Mouse (Mus musculus): ENCODE measurements around the gene Krt24. TPM values are rescaled to one million over a fixed set of nuclear protein-coding genes. Genes with fewer than 3 reads are reported as not detected.

Gene Krt24
- polyA plus RNA-seq, 1 experiment from 2014 or later: not detected

DNA sequence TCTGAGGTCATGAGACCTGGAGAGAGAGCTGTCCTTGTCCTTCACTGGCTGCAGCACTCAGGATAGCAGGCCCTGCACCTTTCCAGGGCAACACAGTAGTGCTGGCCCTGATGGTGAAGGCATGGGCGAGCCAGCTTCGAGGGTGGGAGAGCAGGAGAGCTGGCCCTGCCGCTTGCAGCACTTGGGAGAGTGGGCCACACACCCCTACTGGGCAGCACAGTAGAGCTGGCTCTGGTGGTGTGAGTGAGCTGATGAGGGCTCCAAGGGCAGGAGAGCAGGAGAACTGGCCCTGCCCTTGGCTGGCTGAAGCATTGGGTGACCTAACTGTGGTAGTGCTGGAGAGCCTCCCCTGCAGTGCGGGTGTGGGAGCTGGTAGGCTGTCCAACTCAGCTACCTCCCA is 12.3 kb downstream of the Krt24 start:
- Histone ChIP-seq H3K36me3 (ENCODE audit: control insufficient read depth, insufficient read depth, low read length) (no peaks in the 10 kb centered on the region), H3K9ac (ENCODE audit: low read depth, low read length) (no peak overlapping the region), H3K4me3 (ENCODE audit: low read depth, low read length) (no peak overlapping the region), H3K4me1 (ENCODE audit: control insufficient read depth, insufficient read depth, low read length) (no peaks in the 10 kb centered on the region), H3K4me2 (no peak overlapping the region), H3K9me3 (replicated peaks; ENCODE audit: control insufficient read depth, low read length) (no peaks in the 10 kb centered on the region), H3K27ac (ENCODE audit: low read depth, low read length) (no peak overlapping the region), H3K27me3 (ENCODE audit: control insufficient read depth, insufficient read depth, low read length) (no peaks in the 10 kb centered on the region)
- 70% methylated on average over 4 of the region's 4 CpGs for WGBS (ENCODE audit: insufficient replicate concordance)
- no peak for ATAC-seq (replicated peaks; ENCODE audit: insufficient number of reproducible peaks, low FRiP score, low TSS enrichment)

DNA sequence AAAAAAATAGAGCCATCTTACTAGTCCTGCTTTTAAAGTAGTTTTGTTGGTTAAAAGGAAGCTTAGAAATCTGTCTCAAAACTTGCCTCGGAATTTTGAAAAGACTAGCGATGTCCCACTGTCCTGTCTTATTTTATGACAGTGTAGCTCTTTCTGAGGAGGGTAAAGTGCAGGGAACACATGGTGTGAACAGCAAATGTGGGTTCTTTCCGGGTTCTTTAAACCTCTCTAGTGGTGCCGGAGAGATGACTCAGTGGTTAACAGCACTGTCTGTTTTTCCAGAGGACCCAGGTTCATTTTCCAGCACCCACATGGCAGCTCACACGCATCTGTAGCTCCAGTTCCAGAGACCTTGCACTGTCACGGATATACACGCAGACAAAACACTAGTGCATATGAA is 15.9 kb downstream of the Krt24 start:
- no peak for ATAC-seq (replicated peaks; ENCODE audit: insufficient number of reproducible peaks, low FRiP score, low TSS enrichment)
- Histone ChIP-seq H3K36me3 (ENCODE audit: control insufficient read depth, insufficient read depth, low read length) (no peaks in the 10 kb centered on the region), H3K27ac (ENCODE audit: low read depth, low read length) (no peak overlapping the region), H3K9me3 (replicated peaks; ENCODE audit: control insufficient read depth, low read length) (no peaks in the 10 kb centered on the region), H3K4me2 (no peak overlapping the region), H3K9ac (ENCODE audit: low read depth, low read length) (no peak overlapping the region), H3K4me1 (ENCODE audit: control insufficient read depth, insufficient read depth, low read length) (no peaks in the 10 kb centered on the region), H3K27me3 (ENCODE audit: control insufficient read depth, insufficient read depth, low read length) (no peaks in the 10 kb centered on the region), H3K4me3 (ENCODE audit: low read depth, low read length) (no peak overlapping the region)
- WGBS (ENCODE audit: insufficient replicate concordance): 68% methylated on average over 7 of the region's 7 CpGs

DNA sequence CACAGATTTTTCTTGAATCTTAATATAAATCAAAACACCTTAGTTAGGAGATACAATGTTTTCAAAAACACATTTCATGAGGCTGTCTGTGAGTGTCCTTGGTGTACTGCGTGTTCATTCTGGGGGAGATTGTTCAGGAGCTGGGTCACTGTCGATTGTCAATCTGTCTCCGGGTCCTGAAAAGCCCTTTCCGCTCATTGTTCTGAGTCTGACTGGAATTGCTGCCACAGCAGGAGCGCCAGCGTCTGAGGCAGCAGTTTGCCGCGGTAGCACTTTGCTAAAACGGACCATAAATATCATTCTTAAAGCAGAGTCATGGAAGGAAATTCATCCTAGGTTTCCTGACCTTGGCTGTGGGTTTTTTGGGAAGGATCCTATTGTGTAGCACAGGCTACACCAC is 19.3 kb downstream of the Krt24 start:
- no peaks in the 10 kb centered on the region for H3K9me3 ChIP-seq (replicated peaks; ENCODE audit: control insufficient read depth, low read length)
- H3K4me2 ChIP-seq: no peak overlapping the region
- no peaks in the 10 kb centered on the region for H3K4me1 ChIP-seq (ENCODE audit: control insufficient read depth, insufficient read depth, low read length)
- no peak overlapping the region for H3K9ac ChIP-seq (ENCODE audit: low read depth, low read length)
- H3K27ac ChIP-seq (ENCODE audit: low read depth, low read length): no peak overlapping the region
- H3K27me3 ChIP-seq (ENCODE audit: control insufficient read depth, insufficient read depth, low read length): no peaks in the 10 kb centered on the region
- WGBS (ENCODE audit: insufficient replicate concordance): 51% methylated on average over 9 of the region's 9 CpGs
- no peaks in the 10 kb centered on the region for H3K36me3 ChIP-seq (ENCODE audit: control insufficient read depth, insufficient read depth, low read length)
- ATAC-seq (replicated peaks; ENCODE audit: insufficient number of reproducible peaks, low FRiP score, low TSS enrichment): no peak
- no peak overlapping the region for H3K4me3 ChIP-seq (ENCODE audit: low read depth, low read length)

DNA sequence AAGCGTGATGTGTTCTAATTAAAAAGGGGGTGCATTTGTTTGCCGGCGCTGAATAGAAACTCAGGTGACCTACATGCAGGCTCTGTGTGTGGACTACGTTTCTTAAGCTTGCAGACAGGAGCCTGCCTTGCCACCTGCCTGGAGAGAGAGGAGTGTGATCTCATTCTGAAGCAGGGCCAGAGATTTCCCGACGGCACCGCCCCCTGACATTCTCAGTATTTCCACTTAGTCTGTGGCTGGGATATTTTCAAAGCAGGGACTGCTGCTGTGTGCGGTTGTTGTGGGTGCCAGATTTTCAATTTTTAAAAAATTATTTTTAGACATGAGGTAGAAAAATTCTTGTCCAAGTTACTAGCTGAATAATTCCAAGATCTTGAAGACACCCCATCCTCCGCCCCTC is 19.8 kb downstream of the Krt24 start:
- no peak overlapping the region for H3K4me3 ChIP-seq (ENCODE audit: low read depth, low read length)
- 57% methylated on average over 9 of the region's 9 CpGs for WGBS (ENCODE audit: insufficient replicate concordance)

DNA sequence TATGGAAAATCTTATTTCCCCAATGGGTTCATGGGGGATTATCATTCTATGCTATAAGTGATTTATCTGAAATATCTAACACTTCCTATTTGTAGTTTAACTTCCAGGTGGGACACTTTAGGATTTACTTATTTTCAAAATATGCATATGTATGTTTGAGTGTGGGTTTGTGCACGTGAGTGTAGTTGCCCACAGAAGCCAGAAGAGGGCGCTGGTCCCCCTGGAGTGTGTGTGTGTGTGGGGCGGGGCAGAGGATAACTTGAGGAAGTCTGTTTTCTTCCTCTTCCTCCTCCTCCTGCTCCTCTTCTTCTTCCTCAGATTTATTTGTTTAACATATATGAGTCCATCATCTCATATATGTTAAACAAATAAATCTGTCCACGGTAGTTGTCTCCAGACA is 28.8 kb downstream of the Krt24 start:
- Histone ChIP-seq H3K27ac (ENCODE audit: low read depth, low read length) (no peak overlapping the region), H3K36me3 (ENCODE audit: control insufficient read depth, insufficient read depth, low read length) (no peaks in the 10 kb centered on the region), H3K27me3 (ENCODE audit: control insufficient read depth, insufficient read depth, low read length) (no peaks in the 10 kb centered on the region; the same call in 1 of the 2 replicates), H3K4me3 (ENCODE audit: low read depth, low read length) (no peak overlapping the region), H3K9me3 (replicated peaks; ENCODE audit: control insufficient read depth, low read length) (no peaks in the 10 kb centered on the region), H3K4me1 (ENCODE audit: control insufficient read depth, insufficient read depth, low read length) (no peaks in the 10 kb centered on the region), H3K9ac (ENCODE audit: low read depth, low read length) (no peak overlapping the region), H3K4me2 (no peak overlapping the region)
- 65% methylated on average over 4 of the region's 4 CpGs for WGBS (ENCODE audit: insufficient replicate concordance)
- ATAC-seq (replicated peaks; ENCODE audit: insufficient number of reproducible peaks, low FRiP score, low TSS enrichment): no peak

More for the DNA sequence above, 19.8 kb downstream of the Krt24 start:
- H3K9ac ChIP-seq (ENCODE audit: low read depth, low read length): no peak overlapping the region
- no peaks in the 10 kb centered on the region for H3K36me3 ChIP-seq (ENCODE audit: control insufficient read depth, insufficient read depth, low read length)
- no peak for ATAC-seq (replicated peaks; ENCODE audit: insufficient number of reproducible peaks, low FRiP score, low TSS enrichment)
- no peaks in the 10 kb centered on the region for H3K9me3 ChIP-seq (replicated peaks; ENCODE audit: control insufficient read depth, low read length)
- no peak overlapping the region for H3K27ac ChIP-seq (ENCODE audit: low read depth, low read length)
- H3K4me2 ChIP-seq: no peak overlapping the region
- no peaks in the 10 kb centered on the region for H3K4me1 ChIP-seq (ENCODE audit: control insufficient read depth, insufficient read depth, low read length)
- no peaks in the 10 kb centered on the region for H3K27me3 ChIP-seq (ENCODE audit: control insufficient read depth, insufficient read depth, low read length)

DNA sequence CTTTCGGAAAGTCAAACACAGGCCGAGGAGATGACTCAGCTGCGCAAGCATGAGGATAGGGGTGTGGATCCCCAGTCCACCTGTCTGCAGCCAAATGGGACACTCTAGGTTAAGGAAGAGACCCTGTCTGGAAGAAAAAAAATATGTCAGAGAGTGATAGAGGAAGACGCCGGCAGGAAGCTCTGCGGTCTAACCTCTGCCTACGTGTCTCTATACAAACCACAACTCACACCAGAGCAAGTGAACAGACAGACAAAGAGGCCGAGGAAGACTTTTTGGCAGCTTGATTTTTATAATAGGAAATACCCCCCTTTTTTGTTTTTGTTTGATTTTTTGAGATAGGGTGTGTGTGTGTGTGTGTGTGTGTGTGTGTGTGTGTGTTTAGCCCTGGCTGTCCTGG is 29.7 kb downstream of the Krt24 start:
- H3K9ac ChIP-seq (ENCODE audit: low read depth, low read length): no peak overlapping the region
- no peak overlapping the region for H3K4me2 ChIP-seq
- WGBS (ENCODE audit: insufficient replicate concordance): 91% methylated on average over 8 of the region's 8 CpGs
- no peak overlapping the region for H3K27ac ChIP-seq (ENCODE audit: low read depth, low read length)
- H3K27me3 ChIP-seq (ENCODE audit: control insufficient read depth, insufficient read depth, low read length): no peaks in the 10 kb centered on the region; the same call in 1 of the 2 replicates
- no peaks in the 10 kb centered on the region for H3K9me3 ChIP-seq (replicated peaks; ENCODE audit: control insufficient read depth, low read length)
- ATAC-seq (replicated peaks; ENCODE audit: insufficient number of reproducible peaks, low FRiP score, low TSS enrichment): no peak
- H3K4me3 ChIP-seq (ENCODE audit: low read depth, low read length): no peak overlapping the region
- no peaks in the 10 kb centered on the region for H3K4me1 ChIP-seq (ENCODE audit: control insufficient read depth, insufficient read depth, low read length)
- H3K36me3 ChIP-seq (ENCODE audit: control insufficient read depth, insufficient read depth, low read length): no peaks in the 10 kb centered on the region

DNA sequence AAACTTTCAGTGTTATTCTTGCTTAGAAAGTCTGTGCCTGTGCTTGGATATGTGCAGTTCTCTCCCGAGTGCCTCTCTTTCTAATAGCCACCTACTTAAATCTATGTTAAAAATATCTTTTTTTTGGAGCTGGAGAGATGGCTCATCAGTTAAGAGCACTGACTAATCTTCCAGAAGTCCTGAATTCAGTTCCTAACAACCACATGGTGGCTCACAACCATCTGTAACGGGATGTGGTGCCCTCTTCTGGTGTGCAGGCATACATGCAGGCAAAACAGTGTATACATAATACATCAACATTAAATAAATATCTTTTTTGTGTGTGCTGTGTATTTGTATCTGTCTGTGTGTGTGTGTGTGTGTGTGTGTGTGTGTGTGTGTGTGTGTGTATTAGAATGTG is 31.2 kb downstream of the Krt24 start:
- H3K27me3 ChIP-seq (ENCODE audit: control insufficient read depth, insufficient read depth, low read length): no peaks in the 10 kb centered on the region; the same call in 1 of the 2 replicates
- H3K4me1 ChIP-seq (ENCODE audit: control insufficient read depth, insufficient read depth, low read length): 0 out of 2 replicates have a peak, but pooled peaks cover 2% of the 10 kb centered on the region
- no peaks in the 10 kb centered on the region for H3K9me3 ChIP-seq (replicated peaks; ENCODE audit: control insufficient read depth, low read length)
- H3K36me3 ChIP-seq (ENCODE audit: control insufficient read depth, insufficient read depth, low read length): no peaks in the 10 kb centered on the region
- no peak overlapping the region for H3K9ac ChIP-seq (ENCODE audit: low read depth, low read length)
- H3K27ac ChIP-seq (ENCODE audit: low read depth, low read length): no peak overlapping the region
- no peak for ATAC-seq (replicated peaks; ENCODE audit: insufficient number of reproducible peaks, low FRiP score, low TSS enrichment)
- no peak overlapping the region for H3K4me2 ChIP-seq
- H3K4me3 ChIP-seq (ENCODE audit: low read depth, low read length): no peak overlapping the region
- 58% methylated on average over 2 of the region's 2 CpGs for WGBS (ENCODE audit: insufficient replicate concordance)

DNA sequence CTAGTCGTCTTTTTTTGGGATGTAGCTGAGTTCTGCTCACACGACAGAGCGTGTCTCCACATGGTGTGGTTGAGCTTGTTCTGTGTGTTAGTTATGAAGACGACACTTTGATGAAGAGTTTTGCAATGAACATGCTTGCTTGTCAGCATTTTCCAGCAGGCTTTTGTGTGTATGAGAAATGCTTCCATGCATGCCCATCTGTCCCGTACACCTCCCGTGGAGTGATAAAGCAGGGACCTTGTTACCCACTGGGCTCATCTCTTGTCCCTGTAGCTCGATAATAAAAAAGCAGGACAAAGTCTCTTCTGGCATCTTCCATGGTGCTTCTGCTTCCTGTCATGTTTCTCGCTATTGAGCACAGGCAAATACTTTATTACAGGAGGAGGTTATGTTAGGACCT is 32.4 kb downstream of the Krt24 start:
- 0 out of 2 replicates have a peak, but pooled peaks cover 2% of the 10 kb centered on the region for H3K4me1 ChIP-seq (ENCODE audit: control insufficient read depth, insufficient read depth, low read length)
- H3K27ac ChIP-seq (ENCODE audit: low read depth, low read length): no peak overlapping the region
- WGBS (ENCODE audit: insufficient replicate concordance): 72% methylated on average over 8 of the region's 8 CpGs
- no peak overlapping the region for H3K9ac ChIP-seq (ENCODE audit: low read depth, low read length)
- no peak overlapping the region for H3K4me2 ChIP-seq
- no peaks in the 10 kb centered on the region for H3K27me3 ChIP-seq (ENCODE audit: control insufficient read depth, insufficient read depth, low read length)
- no peaks in the 10 kb centered on the region for H3K9me3 ChIP-seq (replicated peaks; ENCODE audit: control insufficient read depth, low read length)
- H3K36me3 ChIP-seq (ENCODE audit: control insufficient read depth, insufficient read depth, low read length): no peaks in the 10 kb centered on the region
- ATAC-seq (replicated peaks; ENCODE audit: insufficient number of reproducible peaks, low FRiP score, low TSS enrichment): no peak
- no peak overlapping the region for H3K4me3 ChIP-seq (ENCODE audit: low read depth, low read length)

DNA sequence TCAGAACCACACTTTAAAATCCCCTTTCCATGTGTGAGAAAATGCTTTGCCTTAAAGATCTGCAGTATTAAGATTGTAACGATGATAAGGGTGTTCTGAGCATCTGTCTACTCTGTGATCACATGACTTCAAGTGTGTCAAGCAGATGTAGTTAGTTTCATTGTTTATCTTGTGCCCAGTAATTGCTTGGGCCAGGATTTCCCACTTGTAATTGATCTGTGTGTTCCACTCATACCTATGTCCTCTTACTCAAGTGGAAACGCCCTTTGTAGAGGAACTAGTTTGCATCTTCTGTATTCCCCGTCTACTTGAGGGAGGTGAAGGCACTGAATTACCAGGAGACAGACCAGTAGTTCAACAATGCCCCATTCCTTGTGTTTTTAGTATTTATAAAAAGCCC is 34.4 kb downstream of the Krt24 start:
- ATAC-seq (replicated peaks; ENCODE audit: insufficient number of reproducible peaks, low FRiP score, low TSS enrichment): no peak
- no peaks in the 10 kb centered on the region for H3K9me3 ChIP-seq (replicated peaks; ENCODE audit: control insufficient read depth, low read length)
- H3K36me3 ChIP-seq (ENCODE audit: control insufficient read depth, insufficient read depth, low read length): no peaks in the 10 kb centered on the region
- no peak overlapping the region for H3K4me3 ChIP-seq (ENCODE audit: low read depth, low read length)
- H3K4me2 ChIP-seq: no peak overlapping the region
- no peak overlapping the region for H3K27ac ChIP-seq (ENCODE audit: low read depth, low read length)
- H3K4me1 ChIP-seq (ENCODE audit: control insufficient read depth, insufficient read depth, low read length): 0 out of 2 replicates have a peak, but pooled peaks cover 2% of the 10 kb centered on the region
- H3K27me3 ChIP-seq (ENCODE audit: control insufficient read depth, insufficient read depth, low read length): no peaks in the 10 kb centered on the region
- H3K9ac ChIP-seq (ENCODE audit: low read depth, low read length): no peak overlapping the region
- WGBS (ENCODE audit: insufficient replicate concordance): 60% methylated on average over 3 of the region's 3 CpGs
